Mouse (Mus musculus) forebrain, postnatal 0 days (tissue): Measurements from ENCODE around the gene Fbxl4. TPM values are rescaled to one million over a fixed set of nuclear protein-coding genes. Genes with fewer than 3 reads are reported as not detected.
A peak's percentile ranks its signal among the peaks of the same experiment; 100 is the strongest.
"Not testable (repeated sequence)": the region's sequence is repeated elsewhere in the genome, so short reads cannot be mapped to it uniquely, and the experiment has no call there.

Source experiments
- ATAC-seq: fragments of 200-750 bp; cut with Nextera tagmentation; 2 replicates; pipeline ENCODE4 v1.8.0; 2017; ENCODE audit warnings: mild to moderate bottlenecking, moderate library complexity
- DNase-seq: peaks from one replicate; pipeline ENCODE4 v3.0.0-alpha.2; 2015
- H3K27ac ChIP-seq: fragments of 300-500 bp; sonication (generic); 2 replicates; pipeline ENCODE4 v1.5.1; 2014; ENCODE audit warnings: low read depth, mild to moderate bottlenecking, antibody characterized with exemption, low read length, moderate library complexity, mixed read lengths
- H3K27me3 ChIP-seq: fragments of 300-500 bp; sonication (generic); 2 replicates; pipeline ENCODE4 v1.6.1; 2014; ENCODE audit warnings: mild to moderate bottlenecking, low read length, mixed read lengths; ENCODE audit not compliant: insufficient read depth
- H3K36me3 ChIP-seq: fragments of 300-500 bp; sonication (generic); 2 replicates; pipeline ENCODE4 v1.6.1; 2014; ENCODE audit warnings: mild to moderate bottlenecking, moderate library complexity; ENCODE audit not compliant: insufficient read depth
- H3K4me1 ChIP-seq: fragments of 300-500 bp; sonication (generic); 2 replicates; pipeline ENCODE4 v1.6.1; 2014; ENCODE audit warnings: antibody characterized with exemption; ENCODE audit not compliant: insufficient read depth
- H3K4me2 ChIP-seq: fragments of 300-500 bp; sonication (generic); 2 replicates; pipeline ENCODE4 v1.6.1; 2014; ENCODE audit warnings: low read depth, mild to moderate bottlenecking, moderate library complexity
- H3K4me3 ChIP-seq: fragments of 300-500 bp; sonication (generic); 2 replicates; pipeline ENCODE4 v1.5.1; 2014; ENCODE audit warnings: low read depth, low read length, mixed read lengths
- H3K9ac ChIP-seq: fragments of 300-500 bp; sonication (generic); 2 replicates; pipeline ENCODE4 v1.6.1; 2014; ENCODE audit warnings: mild to moderate bottlenecking
- H3K9me3 ChIP-seq: fragments of 300-500 bp; sonication (generic); 2 replicates; pipeline ENCODE4 v1.6.1; 2016; ENCODE audit warnings: low read length
- CTCF ChIP-seq: sonication (generic); IDR thresholded peaks from 2 replicates; pipeline ENCODE4 v1.5.1; 2016; ENCODE audit warnings: antibody characterized with exemption, control low read depth, low read depth
- WGBS: fragments of 180-500 bp; shearing (Covaris S2); extraction: QIAGEN DNeasy Blood & Tissue Kit; methylation state at CpG from one replicate; pipeline ENCODE4 v1.1.7; 2014; 5-methylcytosine and 5-hydroxymethylcytosine counted together
- polyA plus RNA-seq: library from polyadenylated mRNA; unstranded; fragments of >200 nt; fragmentation: Nextera tagmentation; extraction: Ambion mirVana; gene quantifications from 2 replicates; pipeline ENCODE4 v1.2.1, GENCODE M21; 2015
- total RNA-seq: library from RNA; depleted of rRNA; stranded (reverse); fragments of >200 nt; gene quantifications from 2 replicates; pipeline ENCODE4 v1.2.3, GENCODE M21; 2014; rRNA removed

The Fbxl4 gene
- 26.0 and 26.7 TPM in 2 replicates for total RNA-seq
- 10.9 and 13.7 TPM in 2 replicates for polyA plus RNA-seq

DNA sequence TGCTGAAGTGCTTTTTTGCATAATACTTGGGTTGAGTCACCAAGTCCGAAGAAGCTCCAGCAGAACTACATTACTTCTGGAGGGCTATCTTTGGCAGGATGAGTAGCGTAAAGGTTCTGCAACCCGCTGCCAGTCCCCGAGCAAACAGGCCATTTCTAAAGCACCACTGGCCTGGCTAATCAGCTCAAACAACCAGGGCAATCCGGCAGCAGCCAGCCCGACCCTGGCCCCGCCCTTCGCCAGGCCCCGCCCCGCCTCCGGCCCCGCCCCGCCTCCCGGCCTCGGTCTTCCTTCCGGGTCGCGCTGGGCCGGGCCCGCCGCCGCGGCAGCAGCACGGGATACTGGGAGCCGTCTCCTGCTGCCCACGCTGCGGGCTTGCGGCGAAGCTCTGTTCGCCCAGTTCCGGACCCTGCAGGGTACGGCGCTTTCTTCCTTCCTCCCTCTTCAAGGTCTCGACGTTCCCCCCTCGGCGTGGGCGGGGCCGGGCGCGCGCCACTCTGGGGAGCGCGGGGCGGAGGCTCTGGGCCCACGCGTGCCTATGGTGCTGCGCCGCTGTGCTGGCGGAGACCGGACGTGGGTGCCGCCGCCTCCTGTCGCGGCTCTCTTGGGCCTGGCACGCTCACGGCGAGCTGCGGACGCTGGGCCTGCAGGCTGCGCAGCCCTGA is at the start of gene Fbxl4:
Fbxl4 (plus strand) TSS at position 278 of the 665 bp plus-strand sequence.
- H3K4me2 ChIP-seq: peak within 1 kb of the TSS; percentile 71
- DNase-seq: peak; percentile 86
- H3K4me1 ChIP-seq: no peaks in the 10 kb centered on the region
- under 1% methylated on average over 49 of the region's 62 CpGs for WGBS
- TF ChIP-seq CTCF: no peak
- H3K9me3 ChIP-seq: no peaks in the 10 kb centered on the region
- H3K27me3 ChIP-seq: no peaks in the 10 kb centered on the region
- no peaks in the 10 kb centered on the region for H3K36me3 ChIP-seq
- peak; percentile 96 for ATAC-seq
- peak within 1 kb of the TSS; percentile 85 for H3K9ac ChIP-seq
- peak within 1 kb of the TSS; percentile 92 for H3K27ac ChIP-seq
- H3K4me3 ChIP-seq: peak within 1 kb of the TSS; percentile 59

DNA sequence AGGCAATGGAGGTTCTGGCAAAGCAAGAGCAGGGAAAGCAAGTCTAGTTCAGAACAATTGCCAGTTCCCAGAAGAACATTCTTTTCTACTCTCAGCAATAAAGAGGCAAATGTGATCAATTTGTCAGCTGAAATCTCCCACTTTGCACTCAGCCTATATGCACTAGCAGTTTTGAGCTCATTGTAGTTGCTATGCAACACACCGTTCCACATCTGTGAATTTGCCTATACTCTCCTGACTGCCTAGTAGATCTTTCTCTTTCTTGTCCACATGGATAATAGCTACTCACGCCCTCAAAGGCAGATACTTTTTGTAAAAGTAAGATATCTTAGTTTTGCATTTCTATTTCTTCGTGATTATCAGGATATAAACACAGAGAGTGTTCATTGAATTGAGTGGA is 42.8 kb upstream of the Fbxl4 start:
- TF ChIP-seq CTCF: no peak
- Histone ChIP-seq H3K9ac (no peak overlapping the region), H3K4me1 (no peaks in the 10 kb centered on the region), H3K4me2 (no peak overlapping the region), H3K27ac (no peak overlapping the region), H3K27me3 (no peaks in the 10 kb centered on the region), H3K9me3 (no peaks in the 10 kb centered on the region), H3K4me3 (no peak overlapping the region), H3K36me3 (no peaks in the 10 kb centered on the region)
- peak; percentile 60; the same call in 1 of the 2 replicates for ATAC-seq
- no peak for DNase-seq
- WGBS: 82% methylated on average over 3 of the region's 3 CpGs

DNA sequence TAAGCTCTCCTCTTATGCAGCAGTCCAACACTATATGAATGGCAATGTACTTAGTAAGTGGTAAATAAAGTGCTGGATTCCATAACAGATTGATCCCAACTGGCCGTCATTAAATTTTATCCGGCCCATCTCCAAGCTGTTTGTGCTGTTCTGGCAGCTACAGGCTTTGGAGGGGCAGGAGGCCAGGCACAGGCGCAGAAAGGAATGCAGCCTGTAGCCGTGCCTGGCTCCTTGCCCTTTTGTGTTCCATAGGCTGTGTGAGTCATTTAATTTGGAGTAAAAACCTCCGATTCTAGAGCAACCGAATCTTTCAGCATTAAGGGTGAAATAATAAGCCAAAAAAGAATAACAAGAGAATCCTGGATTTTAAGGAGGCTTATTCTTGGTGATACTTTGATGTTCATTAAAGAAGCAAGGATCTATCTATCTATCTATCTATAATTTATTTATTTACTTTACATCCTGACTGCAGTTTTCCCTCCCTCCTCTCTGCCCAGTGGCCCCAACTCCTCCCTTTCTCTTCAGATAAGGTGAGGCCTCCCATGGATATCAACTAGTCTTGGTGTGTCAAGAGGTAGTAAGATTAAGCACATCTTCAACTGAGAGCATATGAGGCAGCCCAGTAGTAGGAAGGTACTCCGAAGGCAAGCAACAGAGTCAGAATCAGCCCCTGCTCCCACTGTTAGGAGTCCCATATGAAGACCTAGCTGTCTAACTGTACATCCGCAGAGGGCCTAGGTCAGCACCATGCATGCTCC is 14.3 kb upstream of the Fbxl4 start:
- Histone ChIP-seq H3K4me2 (no peak overlapping the region), H3K4me1 (no peaks in the 10 kb centered on the region), H3K36me3 (no peaks in the 10 kb centered on the region), H3K4me3 (no peak overlapping the region), H3K27ac (no peak overlapping the region), H3K27me3 (no peaks in the 10 kb centered on the region), H3K9me3 (no peaks in the 10 kb centered on the region), H3K9ac (no peak overlapping the region)
- ATAC-seq: no peak
- 42% methylated on average over 8 of the region's 8 CpGs for WGBS
- TF ChIP-seq CTCF: no peak
- no peak for DNase-seq

DNA sequence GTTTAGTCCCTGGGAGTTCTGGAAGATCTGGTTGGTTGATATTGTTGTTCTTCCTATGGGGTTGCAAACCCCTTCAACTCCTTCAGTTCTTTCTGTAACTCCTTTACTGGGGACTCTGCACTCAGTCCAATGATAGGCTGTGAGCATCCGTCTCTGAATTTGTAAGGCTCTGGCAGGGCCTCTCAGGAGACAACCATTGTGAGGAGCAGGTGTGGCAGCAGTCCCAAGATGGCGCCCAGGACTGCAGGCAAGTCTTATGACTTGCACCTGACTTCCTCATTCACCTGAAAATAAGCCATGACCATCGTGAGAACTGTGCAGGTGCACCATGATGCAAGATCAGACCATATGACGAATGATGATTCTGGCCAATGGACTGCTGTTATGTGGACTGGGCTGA is 8.3 kb upstream of the Fbxl4 start:
- not testable (repeated sequence) for ATAC-seq, H3K27me3 ChIP-seq, H3K36me3 ChIP-seq, H3K9me3 ChIP-seq, H3K27ac ChIP-seq, H3K4me3 ChIP-seq, H3K9ac ChIP-seq, H3K4me1 ChIP-seq, DNase-seq, H3K4me2 ChIP-seq
- WGBS: 93% methylated on average over 4 of the region's 4 CpGs

DNA sequence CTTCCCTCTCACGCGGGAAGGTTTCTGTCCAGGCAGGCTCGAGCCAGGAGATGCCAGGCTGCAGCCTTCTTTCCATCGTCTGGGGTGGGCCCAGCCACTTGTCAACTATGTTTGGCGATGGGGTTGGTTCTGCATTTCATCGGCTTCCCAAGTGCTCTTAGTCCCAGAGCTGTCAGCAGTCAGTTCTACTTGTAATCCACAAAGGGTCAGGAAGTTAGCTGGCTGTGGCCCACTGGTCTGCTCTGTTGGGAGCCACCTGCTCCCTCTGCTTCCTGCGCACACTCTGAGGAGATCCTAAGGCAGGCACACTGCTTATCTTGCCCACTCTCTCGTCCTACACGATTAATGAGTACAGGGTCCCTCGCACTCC is 573 bp downstream of the Fbxl4 start:
- peak overlapping the region; percentile 71 for H3K4me2 ChIP-seq
- DNase-seq (no peak), ATAC-seq (peak; percentile 37; the same call in 1 of the 2 replicates)
- no peaks in the 10 kb centered on the region for H3K4me1 ChIP-seq
- peak overlapping the region; percentile 85 for H3K9ac ChIP-seq
- no peak for TF ChIP-seq CTCF
- H3K27ac ChIP-seq: peak overlapping the region; percentile 92
- H3K27me3 ChIP-seq: no peaks in the 10 kb centered on the region
- WGBS: 8% methylated on average over 10 of the region's 10 CpGs
- no peaks in the 10 kb centered on the region for H3K9me3 ChIP-seq
- no peaks in the 10 kb centered on the region for H3K36me3 ChIP-seq
- peak overlapping the region; percentile 59 for H3K4me3 ChIP-seq

DNA sequence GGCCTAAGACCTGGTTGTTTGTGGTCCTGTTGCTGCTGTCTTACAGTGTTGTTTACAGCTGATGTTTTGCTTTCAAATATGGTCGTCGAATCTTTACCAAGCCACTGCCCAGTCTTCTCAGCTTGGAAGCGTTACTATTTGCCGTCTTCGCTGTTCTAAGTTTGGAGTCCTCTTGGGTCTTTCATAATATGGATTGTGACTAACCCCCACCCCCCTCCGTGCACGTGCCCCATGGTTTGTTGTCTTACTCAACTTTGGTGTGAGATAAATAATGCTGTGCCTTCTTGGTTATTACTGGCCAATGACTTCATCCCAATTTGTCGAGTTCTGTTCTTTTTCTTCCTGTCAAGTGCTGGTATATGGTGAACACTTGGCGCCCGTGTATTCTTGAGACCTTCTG is 1.1 kb downstream of the Fbxl4 start:
- no peak overlapping the region for H3K27ac ChIP-seq
- no peaks in the 10 kb centered on the region for H3K36me3 ChIP-seq
- no peak overlapping the region; the same call in 1 of the 2 replicates for H3K9ac ChIP-seq
- no peak for DNase-seq
- no peak for ATAC-seq
- WGBS: 87% methylated on average over 10 of the region's 10 CpGs
- no peaks in the 10 kb centered on the region for H3K9me3 ChIP-seq
- peak overlapping the region; percentile 59; the same call in 1 of the 2 replicates for H3K4me3 ChIP-seq
- H3K4me2 ChIP-seq: peak overlapping the region; percentile 71
- H3K27me3 ChIP-seq: no peaks in the 10 kb centered on the region
- H3K4me1 ChIP-seq: no peaks in the 10 kb centered on the region
- no peak for TF ChIP-seq CTCF

DNA sequence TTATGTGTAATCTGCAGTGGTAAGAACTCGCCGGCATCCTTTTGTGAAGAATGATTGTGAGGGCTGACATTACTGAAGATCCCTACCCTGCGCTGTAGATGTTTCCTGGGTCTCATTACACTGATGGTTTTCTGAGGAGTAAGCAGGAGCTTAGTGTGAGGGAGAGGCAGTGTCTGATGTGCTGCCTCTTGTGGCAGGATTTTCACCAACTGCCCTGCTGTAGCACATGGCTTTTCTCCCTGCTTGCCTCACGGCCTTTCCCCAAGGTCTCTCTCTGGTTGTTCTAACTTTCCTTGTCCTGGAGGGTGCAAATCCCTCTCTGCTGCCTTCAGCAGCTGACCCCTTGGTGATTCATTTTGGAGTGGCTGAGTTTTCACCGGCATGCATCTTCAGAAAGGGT is 10.0 kb downstream of the Fbxl4 start:
- Histone ChIP-seq H3K4me2 (no peak overlapping the region), H3K4me3 (no peak overlapping the region), H3K9ac (no peak overlapping the region), H3K27ac (no peak overlapping the region), H3K9me3 (no peaks in the 10 kb centered on the region), H3K4me1 (no peaks in the 10 kb centered on the region), H3K36me3 (no peaks in the 10 kb centered on the region), H3K27me3 (no peaks in the 10 kb centered on the region)
- ATAC-seq (peak; percentile 74), DNase-seq (no peak)
- TF ChIP-seq CTCF: peak; percentile 63
- 51% methylated on average over 5 of the region's 5 CpGs for WGBS
